Mouse (Mus musculus) C2C12 (cell line): ENCODE measurements around the gene Nptxr.

Experiments
- CTCF ChIP-seq: IDR thresholded peaks from one replicate; pipeline ENCODE4 v1.5.1; 2011; ENCODE audit not compliant: control insufficient read depth, insufficient read depth, insufficient read length
- FOSL1 ChIP-seq: IDR thresholded peaks from one replicate; pipeline ENCODE4 v1.8.0; 2011; ENCODE audit warnings: mild to moderate bottlenecking, low read length; ENCODE audit not compliant: poor library complexity, insufficient read depth, severe bottlenecking
- MAX ChIP-seq: IDR thresholded peaks from one replicate; pipeline ENCODE4 v1.6.1; 2011; ENCODE audit warnings: mild to moderate bottlenecking, control low read depth
- MYOG ChIP-seq: IDR thresholded peaks from one replicate; pipeline ENCODE4 v1.6.1; 2011; ENCODE audit not compliant: control insufficient read depth, insufficient read length; ENCODE audit errors: extremely low read depth

DNA sequence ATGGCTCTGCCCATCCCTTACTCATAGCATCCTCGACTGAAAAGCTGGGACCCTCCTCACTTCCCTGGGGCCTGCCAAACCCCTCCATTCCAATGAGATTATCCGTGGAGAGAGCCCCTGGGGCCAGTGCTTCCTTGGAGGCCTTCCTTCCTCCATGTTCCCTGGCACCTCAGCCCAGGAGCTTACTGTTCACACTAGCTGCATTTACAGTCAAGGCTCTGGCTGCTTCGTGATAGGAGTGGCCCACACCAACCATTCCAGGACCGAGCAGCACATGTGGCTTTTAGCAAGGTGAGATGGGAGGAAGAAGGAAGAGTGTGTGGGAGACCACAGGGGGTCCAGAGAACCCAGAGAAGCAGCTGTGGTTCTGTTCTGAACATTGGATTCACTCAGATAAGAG lies 50.7 kb downstream of the Nptxr start:
- TF ChIP-seq MAX (no peak), CTCF (no peak), MYOG (no peak), FOSL1 (no peak)
